Mouse (Mus musculus) CD4-positive, CD25-positive, alpha-beta regulatory T cell, adult 2 months (primary cell): ENCODE results near the gene Glyctk.

Source experiments
- DNase-seq: peaks from one replicate; pipeline ENCODE4 v3.0.0-alpha.2; 2012; ENCODE audit warnings: low read depth, low spot score

Glyctk gene

DNA sequence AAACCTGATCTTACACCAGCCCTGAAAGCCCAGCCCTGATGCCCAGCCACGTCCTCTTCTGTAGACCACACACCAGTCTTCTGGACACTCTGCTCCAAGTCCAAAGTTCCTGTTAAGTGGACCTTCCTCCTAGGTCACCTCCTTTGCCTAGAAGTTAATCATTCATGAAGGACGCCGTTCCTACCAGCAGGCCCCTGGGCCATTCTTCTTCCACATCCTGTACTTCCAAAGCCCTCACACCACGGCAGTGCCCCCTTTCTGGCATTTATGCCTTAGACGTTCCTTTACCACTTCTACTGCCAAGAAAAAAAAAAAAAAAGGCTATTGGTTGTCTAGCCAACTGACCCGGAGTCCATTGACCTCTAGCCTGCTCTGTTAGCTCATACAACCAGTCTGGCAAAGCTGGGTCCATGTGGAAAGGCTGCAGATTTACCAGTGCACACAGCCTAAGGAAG, at the start of gene Glyctk:
Glyctk (minus strand) TSS at position 102 of the 455 bp plus-strand sequence.
- DNase-seq, result no peak

DNA sequence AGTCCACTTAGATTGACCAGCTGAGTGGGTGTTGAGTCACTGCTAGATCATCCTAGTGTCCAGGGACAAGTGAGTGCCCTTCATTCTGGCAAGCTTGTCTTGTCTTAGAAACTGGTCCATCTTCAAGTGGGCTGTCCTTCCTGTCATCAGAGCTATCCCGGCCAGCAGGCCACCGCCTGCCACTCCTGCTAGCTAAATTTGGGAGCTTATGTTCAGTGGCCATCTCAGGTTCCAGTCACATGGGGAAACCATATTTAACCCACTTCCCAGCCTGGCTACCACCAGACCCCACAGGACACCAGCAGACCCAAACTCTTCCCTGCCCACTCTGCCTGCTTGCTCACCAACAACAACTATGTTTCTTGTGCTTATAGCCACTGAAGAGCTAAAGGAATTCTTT, 48.6 kb upstream of the Glyctk start:
- DNase-seq, result no peak

DNA sequence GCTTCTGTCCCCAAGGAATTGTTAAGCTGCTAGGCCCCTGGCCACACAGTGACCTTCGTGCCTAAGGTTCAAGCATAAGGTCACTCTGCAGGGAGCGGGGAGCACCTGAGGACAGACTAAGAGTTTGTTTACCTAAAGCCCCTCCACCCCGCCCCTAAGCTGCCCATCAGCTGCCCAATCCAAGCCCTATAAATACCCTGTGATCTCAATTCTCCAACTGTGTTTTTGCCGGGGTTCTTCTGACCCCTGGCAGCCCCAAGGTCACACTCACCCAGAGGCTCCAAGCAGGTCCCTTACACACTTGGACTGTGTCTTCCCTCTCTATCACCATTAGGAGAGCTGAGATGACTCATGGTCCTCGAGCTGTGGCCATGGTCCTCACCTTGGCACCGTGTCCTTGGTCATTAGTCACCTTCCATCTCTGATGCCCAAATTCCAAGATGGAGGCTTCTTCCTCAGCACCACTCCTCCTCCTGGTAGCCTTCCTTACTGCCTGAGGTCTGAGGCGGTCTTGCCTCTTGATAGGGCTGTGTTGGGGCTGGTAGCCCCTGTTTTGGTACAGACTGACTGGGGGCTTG, 47.9 kb upstream of the Glyctk start:
- DNase-seq, result no peak

DNA sequence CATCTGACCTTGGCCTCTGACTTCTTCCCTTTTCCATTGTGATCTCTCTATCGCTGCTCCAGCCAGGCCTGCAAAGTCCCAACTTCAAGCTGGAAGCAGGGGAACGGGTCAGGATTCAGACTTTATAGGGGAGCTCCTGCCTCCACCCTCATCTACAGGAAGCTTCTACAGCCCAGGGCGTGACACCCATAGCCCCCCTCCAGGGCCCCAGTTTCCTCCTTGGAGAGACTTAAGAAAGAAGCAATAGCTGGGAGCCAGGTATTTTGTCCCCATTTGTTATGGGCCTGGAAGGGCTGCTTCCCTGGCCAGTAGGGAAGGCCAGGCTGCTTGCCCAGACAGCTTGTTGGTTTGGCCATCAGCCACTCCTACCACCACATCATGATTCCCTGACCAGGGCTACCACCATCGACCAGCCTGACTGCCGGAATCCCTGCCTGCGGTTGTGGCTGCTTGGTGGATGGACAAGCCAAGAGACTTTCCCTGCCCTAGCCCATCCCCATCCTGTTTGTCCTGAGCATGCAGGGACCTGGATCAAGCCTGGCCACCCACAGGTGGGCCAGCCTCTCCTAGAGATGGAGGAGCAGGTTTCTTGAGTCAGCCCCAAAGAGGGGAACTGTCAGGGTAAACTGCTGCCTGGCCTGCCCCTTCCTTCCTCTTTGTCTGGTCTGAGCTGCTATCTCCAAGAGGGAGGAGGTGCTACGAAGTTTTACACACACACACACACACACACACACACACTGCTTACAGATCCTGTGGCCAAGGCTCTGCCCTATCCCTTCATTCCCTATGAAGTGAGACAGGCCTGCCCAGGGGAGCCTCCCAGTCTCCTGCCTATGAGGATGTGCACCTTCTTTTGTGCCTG, 46.3 kb upstream of the Glyctk start:
- DNase-seq, result peak; percentile 28

DNA sequence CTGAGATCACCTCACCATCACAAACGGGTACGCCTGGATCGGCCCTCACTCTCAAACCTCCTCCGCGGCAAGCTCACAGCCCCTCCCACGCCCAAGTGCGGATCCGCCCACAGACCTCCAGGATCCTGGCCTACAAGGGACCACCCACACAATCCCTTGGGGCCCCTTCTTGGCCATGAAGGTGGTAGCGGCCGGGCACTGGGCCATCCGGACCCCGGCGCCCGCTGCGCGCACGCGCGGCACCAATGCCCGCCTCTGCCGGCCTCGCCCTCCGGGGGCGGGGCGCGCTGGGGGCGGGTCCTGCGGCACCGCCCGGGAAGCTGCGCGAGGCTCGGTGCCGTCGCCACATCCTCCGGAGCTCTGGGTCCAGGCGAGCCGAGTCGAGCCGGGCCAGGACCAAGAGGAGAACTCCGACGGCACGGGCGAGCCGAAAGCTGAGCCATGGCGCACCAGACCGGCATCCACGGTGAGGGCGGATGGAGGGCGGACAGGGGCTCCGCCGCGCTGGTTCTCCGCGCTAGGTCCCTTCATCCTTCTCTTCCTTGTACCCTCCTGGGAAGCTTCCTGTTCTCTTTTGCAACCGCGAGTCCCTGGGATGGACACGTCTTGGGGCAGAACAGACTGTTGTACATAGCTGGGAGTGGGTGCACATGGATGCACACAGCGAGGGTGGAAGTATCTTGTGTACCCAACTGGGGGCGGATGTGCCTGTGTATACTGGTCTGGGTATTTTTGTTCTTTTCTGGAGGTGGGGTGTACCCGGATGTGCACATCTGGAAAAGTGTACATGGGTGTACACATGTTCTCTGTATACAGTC, 45.1 kb upstream of the Glyctk start, which contains the start of gene Twf2:
Twf2 (plus strand) TSS at position 290 of the 818 bp plus-strand sequence.
- peak; percentile 95 for DNase-seq

DNA sequence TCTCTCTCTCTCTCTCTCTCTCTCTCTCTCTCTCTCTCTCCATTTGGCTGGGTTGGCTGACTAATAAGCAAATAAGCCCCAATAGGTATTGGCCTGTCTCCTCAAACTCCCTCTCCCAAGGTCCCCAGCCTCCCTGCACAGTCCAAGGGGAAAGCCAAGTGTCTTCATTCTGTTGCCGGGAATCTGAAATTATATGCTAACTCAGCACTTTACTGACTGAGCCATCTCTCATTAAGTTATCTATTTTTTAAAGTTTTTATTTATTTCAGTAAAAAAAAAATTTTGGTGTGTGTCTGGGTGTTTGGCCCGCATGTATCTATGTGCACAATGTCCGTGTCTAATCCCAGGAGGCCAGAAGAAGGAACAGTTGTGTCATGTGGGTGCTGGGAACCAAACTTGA, 44.0 kb upstream of the Glyctk start:
- no peak for DNase-seq

DNA sequence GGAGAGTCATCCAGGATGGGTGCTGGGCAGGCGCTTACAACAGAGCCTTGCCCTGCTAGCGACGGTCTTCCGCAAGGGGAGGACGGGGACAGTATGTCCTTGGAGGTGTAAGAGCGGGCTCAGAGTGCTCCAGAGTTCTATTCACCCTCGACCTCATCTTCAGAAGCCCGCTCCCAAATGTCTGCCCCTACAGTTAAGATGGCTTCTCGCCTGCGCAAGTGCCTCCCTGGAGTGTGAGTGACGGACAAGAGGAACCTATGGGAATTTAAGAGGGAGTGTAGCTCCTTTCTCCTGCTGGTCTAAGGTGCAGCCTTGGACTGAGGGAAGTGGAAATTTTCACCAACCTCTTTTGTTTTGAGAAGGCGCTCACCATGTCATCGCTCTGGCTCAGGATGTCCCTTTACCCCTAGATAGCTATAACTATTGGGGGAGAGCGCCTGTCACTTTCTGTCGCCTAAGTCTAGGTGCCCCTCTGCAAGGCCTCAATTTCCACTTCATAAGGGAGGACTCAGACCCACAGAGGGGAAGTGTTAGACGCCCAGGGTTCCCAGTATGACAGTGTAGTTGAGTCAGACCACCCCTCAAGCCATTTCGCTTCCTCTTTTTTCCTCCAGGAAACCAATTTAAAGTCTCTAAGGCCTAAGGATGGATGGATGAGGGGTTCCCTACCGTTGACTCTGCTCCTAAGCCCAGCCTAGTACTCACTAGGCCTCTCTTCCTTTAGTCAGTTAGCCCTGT, 41.8 kb upstream of the Glyctk start, which contains the start of gene Ppm1m:
Ppm1m (minus strand) TSS at position 212 of the 738 bp plus-strand sequence.
- no peak for DNase-seq

DNA sequence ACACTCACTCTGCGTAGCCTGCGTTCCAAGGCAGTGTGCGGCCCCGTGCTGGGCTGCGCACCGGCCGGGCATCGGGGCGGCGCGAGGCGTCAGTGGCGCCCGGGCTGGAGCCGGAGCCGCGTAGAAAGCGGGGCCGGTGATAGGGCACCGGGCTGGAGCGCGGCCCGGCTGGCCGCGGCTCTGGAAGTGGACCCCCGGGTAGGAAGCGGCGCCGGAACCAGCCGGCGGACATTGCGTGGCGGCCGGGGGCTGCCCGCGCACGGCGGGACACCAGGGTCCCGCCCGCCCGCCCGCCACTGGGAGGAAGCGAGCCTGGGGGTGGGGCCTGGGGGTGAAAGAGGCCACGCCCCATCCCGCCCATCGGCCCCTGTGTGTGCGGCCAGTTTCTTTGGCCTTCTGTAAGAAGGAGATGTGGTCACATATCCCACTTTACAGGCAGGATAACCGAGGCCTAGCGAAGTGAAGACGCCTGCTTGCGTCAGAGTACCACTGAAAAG, 41.1 kb upstream of the Glyctk start:
- DNase-seq, result peak; percentile 76

DNA sequence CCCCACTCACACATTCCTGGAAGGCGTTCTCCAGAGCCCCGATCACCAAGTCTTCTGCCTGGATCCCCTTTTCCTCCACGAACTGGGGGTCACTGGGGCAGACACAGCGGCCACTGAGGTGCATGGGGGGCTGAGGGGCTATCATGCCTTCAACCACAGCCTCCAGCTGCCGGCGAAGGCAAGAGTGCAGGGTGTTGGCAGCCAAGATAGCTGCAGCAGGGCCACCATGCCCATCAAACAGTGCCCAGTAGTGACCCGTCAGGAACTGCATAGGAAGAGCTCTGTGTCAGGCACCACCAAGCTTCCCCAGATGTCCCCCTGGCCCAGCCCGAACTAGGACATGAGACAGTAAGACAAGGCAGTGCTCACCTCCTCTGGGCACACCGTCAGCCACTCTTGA, 39.8 kb upstream of the Glyctk start:
- no peak for DNase-seq

DNA sequence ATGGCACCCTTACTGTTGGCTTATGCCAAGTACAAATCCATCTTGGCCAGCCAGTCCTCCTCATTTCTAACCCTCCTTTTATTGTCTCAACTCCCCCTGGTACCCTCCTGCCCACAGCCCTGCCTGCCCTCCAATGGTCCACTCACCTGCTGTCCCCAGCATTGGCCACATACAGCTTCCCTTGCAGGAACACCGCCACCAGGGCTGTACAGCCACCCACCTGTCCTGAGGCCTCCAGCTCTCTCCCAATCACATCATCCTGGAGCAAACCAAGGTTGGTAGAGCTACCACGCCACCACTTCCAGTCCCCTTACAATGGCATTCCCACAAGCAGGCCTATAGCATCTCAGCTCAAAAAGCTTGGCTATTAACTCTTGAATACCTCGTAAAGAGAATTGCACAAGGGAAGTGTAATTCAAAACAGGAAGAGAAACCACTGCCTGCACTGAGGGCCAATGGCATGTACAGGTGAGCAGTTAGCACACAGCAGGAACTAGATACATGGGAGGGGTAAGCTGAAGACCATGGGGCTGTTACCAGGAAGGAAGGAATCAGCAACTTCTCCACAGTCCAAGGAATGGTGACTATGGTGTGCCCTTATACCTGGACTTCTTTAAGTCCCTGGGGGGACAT, 39.3 kb upstream of the Glyctk start:
- DNase-seq, result peak; percentile 39

DNA sequence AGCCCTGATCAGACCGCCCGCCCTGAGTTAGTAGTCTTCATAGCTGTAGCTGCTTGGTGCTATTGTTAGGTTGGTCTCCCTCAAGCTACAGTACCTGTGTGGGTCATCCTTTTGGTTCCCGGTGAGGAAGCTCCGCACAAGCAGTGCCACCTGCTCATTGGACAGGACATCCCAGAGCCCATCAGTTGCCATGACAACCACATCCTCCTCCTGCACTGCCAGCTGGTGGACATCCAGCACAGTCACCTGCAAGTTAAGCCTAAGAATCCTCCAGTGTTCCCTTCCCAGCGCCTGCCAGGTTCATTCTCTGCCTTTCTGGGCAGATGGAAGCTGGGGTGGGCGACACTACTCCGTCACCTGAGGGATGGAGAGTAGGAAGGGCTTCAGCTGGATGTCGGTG, 37.8 kb upstream of the Glyctk start:
- DNase-seq, result no peak

DNA sequence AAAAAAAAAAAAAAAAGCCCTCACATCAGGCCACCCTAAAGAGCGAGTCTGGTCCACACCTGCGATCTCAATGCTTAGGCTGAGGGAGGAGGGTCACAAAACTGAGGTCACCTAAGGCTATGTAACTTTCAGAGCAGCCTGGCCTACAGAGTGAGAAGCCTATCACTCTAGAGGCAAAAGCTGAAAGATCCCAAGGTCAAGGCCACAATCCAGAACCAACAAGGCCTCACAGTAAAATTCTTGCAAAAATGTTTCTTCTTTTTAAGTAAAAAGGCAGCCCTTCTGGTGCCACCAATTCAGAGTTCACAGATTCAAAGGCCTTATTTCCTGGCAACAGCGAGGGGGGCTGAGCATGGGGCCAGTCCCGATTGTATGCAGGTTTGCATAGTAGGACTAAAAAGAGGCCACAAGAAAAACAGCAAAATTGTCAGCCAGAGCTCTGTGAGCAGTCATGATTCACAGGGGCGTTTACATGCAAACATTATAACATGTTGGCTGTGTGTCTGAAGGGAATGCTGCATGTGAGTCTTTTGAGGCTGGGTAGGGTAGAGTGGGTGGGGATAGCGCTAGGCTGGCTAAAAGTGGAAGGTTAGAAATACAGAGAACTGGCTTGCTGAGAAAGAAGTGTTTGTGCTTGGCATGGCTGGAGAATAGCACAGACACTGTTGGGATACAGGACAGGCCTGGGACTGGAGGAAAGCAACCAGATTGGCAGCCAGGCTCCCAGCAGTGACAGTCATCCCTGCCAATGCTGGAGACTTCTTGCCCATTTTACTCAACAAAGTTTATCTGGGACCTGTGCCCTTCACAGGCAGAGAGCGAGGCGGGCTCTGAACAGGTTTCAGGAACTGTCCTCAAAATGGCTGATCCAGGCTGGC, 36.2 kb upstream of the Glyctk start:
- peak; percentile 43 for DNase-seq

DNA sequence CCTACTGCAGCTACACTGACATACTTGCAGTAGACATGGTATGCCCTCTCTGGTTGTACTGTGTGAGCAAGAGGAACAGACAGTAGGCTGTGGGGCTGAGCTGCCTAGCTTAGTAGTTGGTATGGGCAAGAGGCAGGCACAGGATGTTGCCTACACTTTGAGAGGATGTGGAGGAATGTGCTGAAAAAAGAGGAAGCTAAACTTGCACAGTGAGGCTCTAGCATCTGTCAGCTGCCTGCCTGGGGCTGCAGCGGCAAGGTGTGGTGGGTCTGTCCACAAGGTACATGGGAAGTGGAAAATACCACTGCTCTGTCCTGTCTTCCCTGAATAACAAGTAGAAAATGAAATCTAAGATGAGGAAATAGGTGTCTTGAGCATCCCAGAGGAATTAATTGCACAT, 35.1 kb upstream of the Glyctk start:
- DNase-seq, result peak; percentile 54

DNA sequence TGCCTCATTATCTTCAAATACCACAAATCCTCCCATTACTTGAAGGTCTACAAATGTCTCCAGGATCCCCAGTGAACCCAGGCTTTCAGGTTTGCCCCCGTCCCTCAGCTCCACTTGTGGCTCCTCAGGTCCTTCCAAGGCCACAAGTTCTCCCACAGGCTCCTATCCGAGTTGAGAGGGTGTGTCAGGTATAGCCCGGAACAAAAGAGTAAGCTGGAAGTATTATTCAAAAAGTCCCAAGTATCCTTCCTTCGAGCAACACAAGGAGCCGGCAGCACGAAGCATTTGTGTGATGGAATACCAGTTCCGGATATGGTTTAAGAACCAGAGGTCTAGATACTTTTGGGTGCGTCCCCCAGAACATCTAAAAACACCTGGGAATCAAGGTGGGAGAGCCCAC, 34.1 kb upstream of the Glyctk start:
- DNase-seq, result no peak

DNA sequence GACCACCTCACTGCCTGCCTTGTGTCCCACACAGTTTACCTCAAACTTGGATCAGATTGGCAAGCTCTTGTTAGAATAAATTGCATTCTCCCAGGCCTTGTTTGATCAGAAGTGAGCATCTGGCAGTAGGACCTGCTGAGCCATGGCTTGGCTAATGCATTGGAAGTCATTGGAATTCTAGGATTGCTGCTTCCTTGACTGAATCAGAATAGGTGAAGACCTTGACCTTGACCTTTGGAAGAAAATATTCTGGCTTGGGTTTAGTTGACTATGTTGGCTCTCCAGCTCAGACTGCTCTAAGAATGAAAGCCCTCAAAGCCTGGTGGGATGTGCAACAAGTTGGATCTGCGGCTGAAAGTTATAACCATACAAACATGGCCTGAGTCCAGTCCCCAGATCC, 33.4 kb upstream of the Glyctk start:
- no peak for DNase-seq

DNA sequence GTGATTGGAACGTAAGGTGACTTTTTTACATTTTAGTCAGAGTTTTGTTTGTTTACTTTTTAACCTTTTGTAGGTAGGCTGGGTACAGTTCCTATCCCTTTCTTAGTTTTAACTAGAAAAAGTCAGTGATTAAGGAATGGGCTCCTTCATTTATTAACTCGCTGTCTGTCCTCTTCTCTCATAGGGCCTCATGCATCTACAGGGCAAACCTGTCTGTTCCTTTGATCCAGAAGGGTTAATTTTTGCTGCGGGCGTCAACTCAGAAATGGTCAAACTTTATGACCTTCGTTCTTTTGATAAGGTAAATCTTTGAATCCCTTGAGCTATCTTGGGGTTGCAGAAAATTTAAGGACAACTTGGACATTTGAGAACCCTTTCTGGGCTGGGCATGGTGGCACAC, 26.1 kb upstream of the Glyctk start:
- no peak for DNase-seq

DNA sequence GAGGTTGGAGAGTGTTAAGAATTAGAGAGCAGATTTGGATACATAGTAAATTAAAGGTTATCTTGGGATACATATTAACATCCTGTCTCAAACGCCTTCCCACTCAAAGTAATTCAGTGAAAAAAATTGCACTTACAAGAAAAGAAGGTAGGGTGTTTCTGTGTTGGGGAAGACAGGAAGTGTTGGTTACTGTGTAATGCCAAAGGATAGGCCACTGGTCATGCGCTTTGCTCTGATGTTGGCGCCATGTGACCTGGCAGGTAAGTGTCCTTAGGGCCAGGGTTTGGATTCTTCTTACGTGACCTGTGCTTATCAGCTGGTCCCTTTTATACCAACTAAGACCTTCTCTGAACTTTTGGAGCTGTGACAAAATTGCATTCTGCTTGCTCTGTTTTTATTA, 24.2 kb upstream of the Glyctk start:
- peak; percentile 35 for DNase-seq

DNA sequence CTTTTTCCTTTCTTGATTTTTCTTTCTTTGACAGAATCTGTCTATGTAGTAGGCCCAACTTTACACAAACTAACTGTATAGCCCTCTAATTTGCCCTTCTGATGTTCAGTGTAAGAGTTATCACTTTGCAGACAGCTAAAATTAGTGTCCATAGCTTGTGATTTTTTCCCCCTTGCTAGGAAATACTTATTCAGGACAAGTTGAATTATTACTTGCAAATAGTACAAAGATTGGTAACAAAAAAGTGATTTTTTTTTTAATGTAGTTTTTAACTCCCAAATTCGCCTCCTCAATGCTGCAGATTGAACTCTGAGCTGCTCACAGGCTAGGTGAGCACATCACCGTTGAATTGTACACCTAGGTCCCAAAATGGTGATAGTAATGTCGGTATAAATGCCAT, 22.0 kb upstream of the Glyctk start:
- no peak for DNase-seq

DNA sequence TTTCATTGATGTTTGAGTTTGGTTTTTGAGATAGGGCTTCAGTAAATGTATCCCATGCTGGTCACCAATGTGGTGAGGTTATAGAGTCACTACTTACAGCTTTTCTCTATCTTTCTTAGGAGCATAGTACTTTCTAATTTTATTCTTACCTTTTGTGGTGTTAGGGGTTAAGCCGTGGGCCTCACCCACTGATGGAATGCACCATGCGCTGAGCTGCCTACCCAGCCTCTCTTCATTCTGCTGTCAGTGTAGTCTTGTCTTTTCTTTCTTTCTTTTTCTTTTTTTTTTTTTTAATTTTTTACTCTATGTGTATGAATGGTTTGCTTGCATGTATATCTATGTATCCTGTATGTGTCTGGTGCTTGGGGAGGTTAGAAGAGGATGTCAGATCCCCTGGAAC, 21.5 kb upstream of the Glyctk start:
- DNase-seq, result no peak

DNA sequence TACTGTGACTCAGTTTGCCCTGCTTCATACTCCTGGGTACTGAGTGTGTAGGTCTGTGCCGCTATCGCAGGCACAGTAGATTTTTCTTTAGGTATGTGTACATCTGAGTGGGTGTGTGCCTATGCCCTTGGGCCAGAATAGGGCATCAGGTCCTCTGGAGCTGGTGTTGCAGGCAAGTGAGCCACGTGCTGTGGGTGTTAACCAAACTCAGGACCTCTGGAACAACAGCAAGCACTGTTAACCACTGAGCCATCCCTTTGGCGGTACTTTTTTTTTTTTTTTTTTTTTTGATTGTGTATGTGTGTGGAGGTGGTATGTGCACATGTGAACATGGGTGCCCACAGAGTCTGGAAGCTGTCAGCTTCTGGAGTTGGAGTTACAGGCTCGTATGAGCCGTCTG, 19.9 kb upstream of the Glyctk start:
- peak; percentile 29 for DNase-seq
